Mouse (Mus musculus): ENCODE measurements around the gene Apof.
A peak's percentile ranks its signal among the peaks of the same experiment; 100 is the strongest.

Apof gene

DNA sequence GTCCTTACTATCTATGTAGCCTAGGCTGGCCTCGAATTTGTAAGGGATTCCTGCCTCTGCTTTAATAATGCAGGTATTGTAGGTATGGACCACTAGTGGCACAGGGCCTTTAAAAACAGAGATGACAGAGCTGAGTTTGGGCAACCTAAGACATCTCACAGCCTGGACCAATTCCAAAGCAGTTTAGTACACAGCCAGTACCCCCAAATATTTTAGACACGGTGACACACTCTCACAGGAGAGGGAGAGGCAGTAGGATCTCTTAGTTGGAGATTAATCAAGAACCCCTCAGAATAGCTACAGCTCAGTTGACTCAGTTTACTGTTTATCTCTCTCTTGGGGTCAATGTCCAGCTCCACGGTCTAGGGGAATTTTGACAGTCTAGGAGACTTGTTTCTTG, 33.9 kb downstream of the Apof start:
- no peak for DNase-seq

DNA sequence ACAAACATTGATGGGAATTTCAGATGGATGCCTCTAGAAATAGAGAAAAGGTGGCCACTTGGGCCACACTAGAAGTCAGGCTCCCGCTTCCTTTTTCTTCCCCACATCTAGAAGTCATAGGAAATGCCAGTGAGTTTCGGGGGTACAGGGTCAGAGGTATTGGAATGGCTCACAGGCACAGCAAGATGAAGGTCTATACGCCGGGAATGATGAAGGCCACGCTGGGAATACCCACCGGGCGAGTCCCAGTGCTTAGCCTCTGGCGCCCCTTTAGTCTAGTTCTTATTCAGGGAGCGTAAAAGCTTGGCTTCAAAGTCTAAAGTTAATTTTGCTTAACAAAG, 34.3 kb downstream of the Apof start:
- DNase-seq: no peak

GRCm38 (mm10) chr10:128303126-128304021, 34.9 kb downstream of the Apof start, which contains the start of gene Pan2:
Pan2 (plus strand) TSS chr10:128303335.
- peak; percentile 99 for DNase-seq

- DNase-seq: no peak
Measured at GRCm38 (mm10) chr10:128309654-128310053, 41.2 kb downstream of the Apof start.

DNA sequence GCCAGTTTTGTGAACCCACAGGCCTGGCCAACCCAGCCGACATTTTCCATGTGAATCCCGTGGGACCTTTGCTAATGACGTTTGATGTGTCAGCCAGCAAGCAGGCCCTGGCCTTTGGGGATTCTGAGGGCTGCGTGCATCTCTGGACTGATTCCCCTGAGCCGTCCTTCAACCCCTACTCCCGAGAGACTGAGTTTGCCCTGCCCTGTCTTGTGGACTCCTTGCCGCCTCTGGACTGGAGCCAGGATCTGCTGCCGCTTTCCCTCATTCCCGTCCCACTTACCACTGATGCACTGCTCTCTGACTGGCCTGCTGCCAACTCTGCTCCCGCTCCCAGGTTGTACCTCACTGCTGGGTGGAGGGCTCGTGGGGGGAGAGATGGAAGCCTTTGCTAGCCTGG, 41.7 kb downstream of the Apof start:
- DNase-seq: peak; percentile 84

GRCm38 (mm10) chr10:128310902-128311301, 42.4 kb downstream of the Apof start:
- no peak for DNase-seq

DNA sequence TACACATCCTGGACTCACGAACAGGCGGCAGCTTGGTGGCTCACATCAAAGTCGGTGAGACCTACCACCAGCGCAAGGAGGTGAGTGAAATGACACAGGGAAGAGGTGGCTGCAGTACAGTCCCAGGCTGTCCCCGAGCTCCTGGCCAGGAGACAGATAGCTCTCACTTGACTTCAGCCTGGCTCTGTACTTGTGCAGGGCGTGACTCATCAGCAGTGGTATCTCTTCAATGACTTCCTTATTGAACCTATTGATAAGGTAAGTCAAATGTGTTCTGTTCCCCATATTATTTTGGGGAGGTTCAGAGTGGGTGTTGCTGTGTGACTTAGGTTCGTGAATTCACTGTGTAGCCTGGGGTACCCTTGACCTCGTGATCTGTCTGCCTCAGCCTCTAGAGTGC, 47.1 kb downstream of the Apof start:
- no peak for DNase-seq

Data from kidney, postnatal 10 days (tissue).